Mouse (Mus musculus): ENCODE measurements at regions not wholly inside any gene's neighbourhood (a gene's known extent, or its start where the extent isn't known, plus 50 kb on each side); places are given as distances from the start of the nearest gene placed in this dataset.

DNA sequence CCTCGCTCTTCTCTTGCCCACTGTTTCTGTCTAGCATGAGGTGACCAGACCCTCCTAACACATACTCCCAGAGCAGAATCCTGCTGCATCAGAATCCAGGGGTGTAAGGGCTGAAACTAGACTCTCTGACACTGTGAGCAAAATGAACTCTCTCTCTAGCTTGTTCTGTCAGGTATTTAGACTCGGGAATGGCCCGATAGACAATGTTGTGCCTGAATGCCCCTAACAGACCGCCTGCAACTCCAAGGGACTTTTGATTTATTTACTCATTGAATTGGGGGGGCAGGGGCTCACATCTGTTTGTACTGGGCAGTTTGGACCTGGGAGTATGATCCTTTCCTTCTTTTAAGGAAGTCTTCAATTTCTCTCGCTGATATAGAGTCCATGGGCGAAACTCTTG lies 469.3 kb upstream of the Trpc7 start:
- no peak for DNase-seq

DNA sequence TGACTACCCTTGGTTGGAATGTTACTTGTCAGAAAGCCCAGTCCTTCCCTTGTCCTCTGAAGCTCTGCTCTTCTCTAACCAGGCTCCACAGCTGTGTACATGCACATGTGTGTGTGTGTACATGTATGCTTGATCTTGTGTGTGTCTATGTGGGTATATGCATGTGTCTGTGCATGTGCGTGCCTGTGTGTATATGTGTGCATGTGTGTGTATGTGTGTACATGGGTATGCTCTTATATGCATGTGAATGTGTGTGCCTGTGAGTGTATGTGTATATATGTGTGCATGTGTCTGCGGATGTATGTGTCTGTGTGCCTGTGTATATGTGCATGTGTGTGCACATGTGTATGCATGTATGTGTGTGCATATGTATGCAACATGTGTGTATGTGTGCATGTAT lies 468.6 kb upstream of the Trpc7 start:
- DNase-seq = no peak

DNA sequence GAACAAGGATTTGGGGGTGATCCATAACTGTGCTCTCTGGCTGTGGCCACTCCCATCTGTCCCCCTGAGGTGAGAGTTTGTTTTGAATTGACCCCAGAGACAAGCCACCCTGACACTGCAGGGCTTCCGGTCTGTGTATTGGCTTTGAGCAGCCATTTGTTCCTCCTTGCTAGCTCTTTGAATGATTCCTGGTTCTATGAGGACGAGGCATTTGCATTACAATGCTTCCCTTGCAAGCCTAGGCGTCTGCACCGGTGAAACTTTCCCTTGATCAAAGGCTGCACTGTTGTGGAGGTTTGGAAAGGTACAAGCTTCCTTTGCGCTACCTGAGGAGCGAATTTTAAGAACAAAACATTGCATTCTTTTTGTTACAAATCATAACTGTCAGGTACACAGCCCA lies 466.8 kb upstream of the Trpc7 start:
- DNase-seq = no peak

DNA sequence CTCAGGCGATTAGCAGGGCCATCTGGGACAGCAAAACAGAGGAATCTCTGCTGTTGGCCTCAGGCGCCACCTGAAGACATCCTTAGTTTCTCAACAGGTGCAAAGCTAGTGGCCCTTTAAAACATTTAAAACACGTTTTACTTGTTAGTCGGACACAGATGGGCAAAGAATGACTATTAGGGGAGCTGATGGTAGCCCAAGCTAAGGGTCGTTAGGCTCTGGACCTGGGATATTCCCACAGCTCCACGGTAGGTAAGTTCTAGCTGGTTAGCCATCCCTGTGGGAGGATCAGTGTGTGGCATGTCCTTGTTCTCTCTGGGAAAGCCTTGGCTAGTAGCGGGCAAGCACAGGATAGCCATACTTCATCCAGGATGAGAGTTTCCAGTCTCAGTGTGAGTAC lies 465.5 kb upstream of the Trpc7 start:
- DNase-seq = no peak

DNA sequence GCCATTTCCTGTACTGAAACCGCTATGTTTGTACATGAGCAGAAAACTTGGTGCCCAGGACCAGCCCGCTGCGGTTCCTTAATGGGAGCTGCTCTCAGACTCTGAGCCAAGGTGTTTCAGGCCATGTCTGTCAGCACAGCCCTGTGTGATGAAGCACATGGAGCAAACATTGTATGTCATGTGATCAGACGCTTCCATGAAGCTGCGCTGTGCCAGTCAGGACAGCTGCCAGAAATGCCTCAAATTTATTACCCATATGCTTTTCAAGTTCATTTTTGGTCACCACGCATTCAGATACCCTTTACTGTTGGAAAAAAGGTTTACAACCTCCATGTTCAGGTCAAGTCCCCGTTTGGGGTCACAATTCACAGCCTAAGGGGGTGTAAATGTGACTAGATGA lies 458.8 kb upstream of the Trpc7 start:
- DNase-seq = no peak

DNA sequence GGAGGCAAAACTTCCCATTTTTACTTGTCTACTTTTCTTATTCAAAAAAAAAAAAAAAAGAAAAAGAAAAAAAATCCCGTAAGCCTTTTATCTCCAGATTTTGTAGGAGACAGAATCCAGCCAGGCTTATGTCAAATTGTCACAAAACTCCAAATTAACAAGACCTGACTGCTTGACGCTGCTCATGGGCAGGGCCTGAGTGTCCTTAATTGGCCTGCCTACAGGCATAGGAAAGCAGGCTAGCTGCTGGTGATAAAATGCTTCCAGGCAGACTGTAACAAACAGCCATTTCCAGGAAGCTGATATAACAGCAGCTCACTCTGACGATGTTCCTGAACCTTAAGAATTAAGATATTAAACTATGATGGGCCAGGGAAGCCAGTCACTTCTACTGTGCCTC lies 458.2 kb upstream of the Trpc7 start:
- DNase-seq = no peak

DNA sequence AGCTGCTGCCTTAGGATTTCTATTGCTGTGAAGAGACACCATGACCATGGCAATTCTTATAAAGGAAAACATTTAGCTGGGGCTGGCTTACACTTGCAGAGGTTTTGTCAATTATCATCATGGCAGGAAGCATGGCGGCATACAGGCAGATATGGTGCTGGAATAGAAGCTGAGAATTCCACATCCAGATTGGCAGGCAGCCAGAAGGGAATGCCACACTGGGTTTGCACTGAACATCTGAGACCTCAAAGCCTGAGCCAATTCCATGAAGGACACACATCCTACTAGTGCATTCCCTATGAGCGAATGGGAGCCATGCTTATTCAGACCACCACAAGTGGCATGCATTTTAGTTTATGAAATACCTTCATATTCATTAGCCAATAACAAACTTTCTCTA lies 455.0 kb upstream of the Trpc7 start:
- DNase-seq = no peak

DNA sequence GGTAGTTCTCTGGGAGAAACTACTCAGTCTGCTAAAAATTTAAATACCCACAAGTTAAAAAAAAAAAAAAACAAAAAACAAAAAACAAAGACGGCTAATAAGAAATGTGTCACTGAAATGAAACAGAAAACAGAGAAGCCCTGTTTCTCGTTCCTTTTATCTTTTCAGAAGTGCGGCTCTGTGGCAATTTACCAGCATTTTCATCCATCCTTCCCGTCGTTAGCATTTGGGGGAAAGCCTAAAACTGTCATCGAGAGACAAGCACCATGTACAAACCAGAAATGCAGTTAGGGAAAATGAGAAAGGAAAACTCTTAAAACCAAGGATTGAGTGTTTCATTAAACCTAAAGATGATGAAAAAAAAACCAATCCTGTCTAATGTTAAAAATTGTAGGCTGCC lies 442.9 kb upstream of the Trpc7 start:
- no peak for DNase-seq

DNA sequence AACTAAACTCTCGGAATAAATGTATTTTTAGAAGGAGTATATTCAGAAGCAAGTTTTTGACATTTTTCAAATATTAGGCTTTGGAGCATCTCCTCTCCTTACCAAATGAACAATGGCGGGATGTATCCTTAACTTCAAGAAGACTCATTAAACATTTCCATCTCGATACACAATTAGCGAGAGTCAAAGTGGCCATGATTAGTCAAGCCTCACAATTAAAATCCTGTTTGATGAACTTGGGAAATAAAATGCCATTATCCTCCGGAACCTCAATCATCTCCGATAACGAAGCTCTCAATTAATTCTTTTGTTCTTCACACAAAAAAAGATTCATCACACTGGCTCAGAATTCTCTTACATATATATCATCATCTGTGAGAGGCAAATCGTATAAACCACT lies 440.8 kb upstream of the Trpc7 start:
- DNase-seq = no peak

DNA sequence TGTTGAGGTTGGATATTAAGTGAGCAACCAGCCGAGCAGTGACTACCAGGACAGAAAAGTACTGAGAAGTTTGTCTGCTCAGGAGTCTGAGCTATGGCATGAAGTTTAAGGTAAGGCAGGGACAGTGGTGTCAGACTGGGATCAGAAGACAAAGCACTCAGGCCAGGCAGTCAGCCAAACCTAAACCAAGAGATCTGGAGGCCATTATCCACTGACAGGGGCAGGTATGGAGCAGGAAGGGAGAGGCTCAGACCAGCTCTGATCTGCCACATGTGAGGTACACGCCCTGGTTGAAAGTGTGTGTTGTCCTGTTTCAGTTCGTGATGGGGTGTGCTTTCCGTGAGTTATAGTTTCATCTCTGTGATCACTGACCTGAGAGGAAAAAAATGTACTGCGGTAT lies 437.2 kb upstream of the Trpc7 start:
- no peak for DNase-seq

DNA sequence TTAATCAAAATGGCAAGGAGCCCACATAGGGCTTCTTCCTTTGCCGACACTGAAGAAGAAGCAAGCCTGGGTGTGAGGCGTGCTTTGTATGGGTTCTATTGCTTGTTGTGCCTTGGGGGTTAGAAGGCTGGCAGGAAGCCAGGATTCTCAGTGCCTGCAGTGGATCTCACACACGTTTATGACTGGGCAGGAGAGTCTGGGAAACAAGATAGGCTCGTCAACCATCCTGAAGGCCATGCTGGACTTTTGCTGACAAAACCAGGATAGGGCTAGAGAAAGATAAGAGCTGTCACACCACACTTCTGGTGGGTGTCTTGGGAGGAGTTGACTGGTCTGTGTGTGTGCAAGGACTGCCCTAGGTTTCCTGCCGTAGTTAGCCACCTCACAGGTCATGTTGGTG lies 436.1 kb upstream of the Trpc7 start:
- no peak for DNase-seq

DNA sequence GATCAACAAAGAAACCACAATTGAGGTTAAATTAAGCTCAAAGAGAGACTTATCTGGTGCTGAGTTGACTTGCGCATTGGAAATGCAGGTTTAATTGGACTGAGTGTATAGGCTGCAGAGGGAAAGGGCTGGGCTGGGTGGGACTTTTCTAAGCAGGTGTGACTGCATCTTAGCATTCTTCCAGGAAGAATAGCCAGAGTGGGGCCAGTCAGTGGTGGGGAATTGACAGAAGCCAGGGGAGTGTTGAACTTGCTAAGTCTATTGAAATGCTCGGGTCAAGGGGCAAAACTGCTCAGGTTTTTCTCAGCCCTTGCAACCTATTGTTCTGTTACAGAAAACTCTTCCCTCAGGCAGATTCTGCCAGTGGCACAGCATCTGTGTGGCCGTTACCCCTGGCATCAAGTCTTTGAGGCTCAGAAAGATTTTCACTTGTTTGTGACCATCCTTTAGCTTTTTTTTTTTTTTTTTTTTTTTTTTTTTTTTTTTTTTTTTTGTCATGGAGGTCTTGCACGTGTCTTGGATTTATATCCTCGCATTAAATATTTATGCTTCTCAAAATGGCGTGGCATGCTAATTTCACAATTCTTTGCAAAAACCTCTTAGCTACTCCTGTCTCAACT lies 429.6 kb upstream of the Trpc7 start:
- no peak for DNase-seq

DNA sequence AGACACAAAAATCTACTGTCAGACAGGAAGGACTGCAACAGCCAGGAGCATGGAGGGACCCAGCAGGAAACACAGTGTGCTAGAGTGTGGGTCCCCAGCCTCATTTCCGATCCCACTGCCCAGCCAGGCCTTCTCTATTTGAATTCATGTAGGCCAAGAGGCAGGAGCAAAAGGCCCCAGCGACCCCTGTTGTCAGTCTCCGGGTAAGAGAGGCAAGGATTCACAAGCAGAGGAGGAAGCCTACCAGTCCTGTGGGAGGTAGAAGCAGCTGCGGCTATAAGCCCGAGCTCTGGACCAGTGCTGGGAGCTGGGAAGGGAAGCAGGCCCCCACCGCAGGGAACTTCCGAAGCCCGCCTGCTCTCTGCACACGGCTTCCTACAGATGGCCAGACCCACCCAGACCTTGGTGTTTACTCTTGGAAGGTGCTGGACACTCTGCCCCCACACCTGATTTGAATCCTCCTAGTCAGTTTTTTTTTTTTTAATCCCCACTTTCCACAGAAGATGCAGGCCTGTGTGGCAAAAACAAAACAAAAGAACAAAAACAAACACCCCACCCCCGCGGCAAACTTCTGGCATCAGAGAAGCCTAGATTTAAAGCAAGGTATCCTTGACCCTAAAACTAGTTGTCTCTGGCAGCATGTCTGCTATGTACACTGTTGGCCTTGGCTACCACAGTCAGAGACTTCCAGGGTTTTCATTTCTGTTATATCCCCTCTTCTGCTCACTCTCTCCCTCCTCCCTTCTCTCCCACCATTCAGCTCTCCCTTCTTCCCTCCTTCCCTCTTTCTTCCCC lies 420.6 kb upstream of the Trpc7 start:
- DNase-seq = peak in 1 of 2 experiments; percentile 11

DNA sequence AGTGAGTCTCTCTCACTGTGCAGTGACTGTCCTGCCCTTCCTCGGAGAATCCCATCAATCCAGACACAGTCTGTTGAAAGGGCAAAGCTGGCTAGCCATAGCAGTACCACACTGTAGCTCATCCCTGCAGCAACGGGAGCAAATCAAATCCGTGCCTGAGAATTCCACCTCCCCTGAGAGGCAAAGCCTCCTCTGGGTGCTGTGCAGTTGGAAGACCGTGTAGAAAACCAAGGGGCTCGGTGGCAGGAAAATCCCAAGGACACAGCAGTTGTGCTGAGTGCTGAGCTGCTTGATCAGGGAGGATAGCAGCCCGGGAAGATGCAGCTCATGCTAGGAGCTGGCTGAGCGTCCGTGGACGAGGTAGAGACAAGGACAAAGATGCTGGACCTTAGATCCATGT lies 418.7 kb upstream of the Trpc7 start:
- no peak for DNase-seq

DNA sequence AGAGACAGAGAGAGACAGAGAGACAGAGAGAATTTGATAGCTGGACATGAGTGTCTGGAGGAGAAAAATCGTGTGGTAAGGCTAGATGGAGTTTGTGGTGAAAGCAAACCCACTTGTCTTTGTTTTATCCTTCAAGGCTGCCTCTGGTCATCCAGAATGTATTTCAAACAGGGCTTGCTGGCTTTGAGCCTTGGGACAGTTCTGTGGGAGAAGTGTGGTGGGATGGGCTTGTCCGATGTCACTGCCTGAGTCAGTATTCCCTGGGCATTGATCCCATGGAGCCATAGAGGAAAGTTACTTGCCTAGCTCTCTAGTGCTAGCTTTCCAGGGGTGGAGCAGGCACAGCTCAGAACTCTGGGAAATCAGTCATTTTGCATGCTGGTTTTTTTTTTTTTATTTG lies 417.9 kb upstream of the Trpc7 start:
- no peak for DNase-seq

DNA sequence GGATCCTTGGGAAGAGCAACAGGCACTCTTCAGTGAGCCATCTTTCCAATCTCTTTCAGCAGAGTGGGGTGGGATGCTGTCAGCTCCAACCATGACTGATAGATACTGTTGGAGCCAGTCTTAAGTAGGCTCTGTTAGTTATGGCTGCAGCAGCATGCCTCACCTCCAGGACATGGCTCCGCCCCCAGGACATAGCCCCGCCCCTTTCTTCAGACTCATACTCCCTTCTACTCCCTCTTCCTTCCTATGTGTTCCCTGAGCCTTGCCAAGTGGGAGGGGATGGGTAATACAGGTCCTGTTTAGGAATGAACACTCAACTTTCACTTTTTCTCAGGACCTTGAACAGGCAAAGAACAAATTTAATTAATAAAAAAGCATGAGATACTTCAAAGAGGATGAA lies 415.4 kb upstream of the Trpc7 start:
- no peak for DNase-seq

DNA sequence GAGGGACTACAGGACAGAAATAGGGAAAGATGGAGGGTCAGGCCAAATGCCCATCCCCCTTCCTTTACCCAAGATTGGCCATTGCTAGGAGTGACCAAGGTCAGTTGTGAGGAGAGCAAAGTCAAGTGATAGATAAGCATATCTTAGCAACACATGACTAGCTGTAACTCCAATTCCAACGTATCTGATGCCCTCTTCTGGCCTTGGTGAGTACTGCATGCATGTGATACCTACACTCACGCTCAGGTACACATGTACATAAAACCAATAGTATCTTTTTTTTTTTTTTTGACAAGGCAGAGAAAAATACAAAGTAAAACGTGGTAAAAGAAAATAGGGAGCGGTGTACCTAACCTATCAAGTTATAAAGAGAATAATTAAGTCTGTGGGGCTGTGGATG lies 413.8 kb upstream of the Trpc7 start:
- DNase-seq = peak in 1 of 2 experiments; percentile 8

DNA sequence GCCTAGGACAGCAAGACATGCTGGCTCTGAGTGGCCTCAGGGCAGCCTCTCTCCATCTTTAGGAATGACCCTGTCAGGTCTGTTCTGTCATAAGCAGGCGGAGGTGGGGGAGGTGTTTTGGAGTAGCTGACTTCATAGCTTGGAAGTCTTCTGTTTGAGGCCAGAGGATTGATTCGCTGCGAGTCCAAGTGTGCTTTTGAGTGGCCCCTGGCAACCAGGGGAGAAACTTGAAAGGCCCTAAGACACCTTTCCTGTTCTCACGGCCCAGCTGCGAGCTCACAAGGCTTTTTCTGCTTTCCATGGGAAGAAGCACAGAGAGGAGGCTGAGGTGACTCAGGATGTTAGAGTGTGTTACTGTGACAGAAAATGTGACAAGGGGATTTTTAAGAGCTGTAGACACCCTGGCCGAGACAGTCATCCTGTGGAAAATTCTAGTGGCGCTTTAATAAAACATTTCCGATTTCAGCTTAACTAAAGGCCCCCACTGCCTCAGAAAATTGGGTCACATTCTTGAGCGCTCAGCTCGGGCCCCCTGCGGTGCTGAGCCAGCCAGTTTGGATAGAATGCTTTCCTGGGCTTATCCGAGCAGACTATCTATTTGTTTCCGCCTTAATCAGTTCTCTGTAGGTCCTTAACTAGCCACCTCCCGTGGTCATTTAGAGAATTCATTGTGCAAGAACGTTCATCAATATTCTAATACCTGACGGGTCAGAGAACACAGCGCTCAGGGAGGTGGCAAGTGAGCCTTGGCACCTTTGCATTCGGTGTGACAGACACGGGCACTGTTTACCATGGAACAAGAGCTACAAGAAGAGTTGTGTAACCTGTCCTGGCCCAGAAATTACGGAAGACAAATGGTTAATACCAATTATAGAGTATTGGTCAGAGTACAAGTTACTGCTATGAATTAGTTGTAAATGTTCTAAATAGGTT lies 412.4 kb upstream of the Trpc7 start:
- DNase-seq = peak; percentile 38 to 66

DNA sequence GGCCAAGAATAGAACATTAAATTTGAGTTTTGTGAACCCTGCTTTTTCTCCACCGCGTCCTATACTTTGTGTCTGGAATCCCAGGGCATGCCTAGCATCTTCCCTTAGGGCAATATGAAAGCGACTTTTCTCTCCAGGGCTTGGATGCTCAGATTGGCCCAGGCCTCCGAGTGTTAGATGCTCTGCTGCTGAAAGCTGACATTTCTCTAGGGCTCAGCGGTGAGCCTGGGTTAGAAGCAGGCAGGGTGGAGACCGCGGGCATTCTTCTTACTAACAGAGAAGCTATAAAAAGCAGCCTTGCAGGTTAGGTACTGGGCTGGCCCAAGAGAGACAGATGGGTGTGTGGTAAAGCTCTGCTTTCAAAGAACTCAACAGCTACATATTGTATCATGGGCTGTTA lies 409.8 kb upstream of the Trpc7 start:
- DNase-seq = no peak

DNA sequence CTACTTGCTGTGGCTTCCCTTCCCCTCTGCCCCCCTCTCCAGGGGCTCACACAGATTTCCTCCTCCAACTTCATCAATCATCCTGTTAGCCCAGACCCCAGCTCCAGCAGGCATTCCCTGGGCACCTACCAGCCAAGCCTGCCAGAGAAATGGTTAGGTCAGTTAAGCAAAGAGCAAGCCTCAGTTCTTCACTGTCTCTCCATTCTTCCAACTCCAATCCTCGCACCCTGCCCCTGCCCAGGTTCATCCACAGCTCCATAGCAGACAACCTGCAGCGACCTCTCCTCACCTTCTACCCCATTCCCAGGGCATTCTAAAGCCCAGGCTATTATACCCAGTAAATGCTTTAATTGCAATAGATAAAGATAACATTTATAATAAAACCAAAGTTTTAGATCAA lies 408.0 kb upstream of the Trpc7 start:
- no peak for DNase-seq

DNA sequence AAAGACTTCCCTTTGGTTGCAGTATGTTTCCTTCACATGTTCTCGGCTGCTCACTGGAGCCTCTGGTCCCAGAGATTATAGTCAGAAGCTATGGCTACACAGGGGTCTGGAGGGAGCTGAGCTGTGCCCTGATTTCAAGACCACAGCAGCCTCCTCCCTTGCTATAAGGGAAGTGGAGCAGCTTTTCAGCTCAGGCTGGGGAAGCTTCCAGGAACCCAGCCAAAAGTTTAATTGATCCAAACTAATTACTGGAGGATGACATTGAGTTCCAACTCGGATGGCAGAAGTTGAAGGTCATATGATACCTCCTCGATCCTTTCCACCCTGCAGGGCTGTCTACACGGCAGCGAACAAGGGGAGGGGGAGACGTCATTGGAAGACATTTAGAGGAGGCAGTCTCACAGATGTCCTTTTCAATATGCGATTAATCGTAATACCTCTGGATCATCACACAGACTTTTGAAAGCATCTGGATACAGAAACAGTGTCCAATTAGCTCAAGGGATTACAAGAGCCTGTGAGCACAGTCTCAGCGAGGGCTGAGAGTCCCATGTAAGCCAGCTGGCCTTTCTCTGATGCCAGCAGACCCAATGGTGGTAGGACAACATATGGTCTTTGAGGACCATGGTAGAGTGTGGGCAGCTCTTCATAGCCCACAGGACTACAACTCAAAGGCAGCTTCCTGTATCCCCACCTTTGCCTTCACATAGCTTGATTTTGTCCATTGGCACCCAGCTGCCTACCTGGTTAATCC lies 396.1 kb upstream of the Trpc7 start:
- no peak for DNase-seq

DNA sequence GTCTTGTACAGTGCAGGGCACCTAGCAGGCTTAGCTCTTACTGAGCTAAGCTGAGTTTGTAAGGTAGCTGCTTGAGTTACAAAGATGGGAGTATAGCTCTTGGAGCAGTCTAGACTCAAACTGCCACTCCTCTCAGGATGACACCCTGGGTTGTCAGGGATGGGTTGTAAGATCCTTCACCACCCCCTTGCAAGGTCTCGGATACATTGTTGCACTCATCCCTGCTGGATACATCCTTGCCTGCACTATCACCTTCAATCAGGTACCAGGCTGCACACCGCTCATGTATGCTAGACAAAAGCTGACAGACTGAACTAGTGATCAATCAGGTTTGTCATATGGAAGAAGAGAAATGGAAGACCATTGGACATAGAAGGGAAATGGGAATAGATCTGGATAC lies 390.4 kb upstream of the Trpc7 start:
- DNase-seq = no peak

DNA sequence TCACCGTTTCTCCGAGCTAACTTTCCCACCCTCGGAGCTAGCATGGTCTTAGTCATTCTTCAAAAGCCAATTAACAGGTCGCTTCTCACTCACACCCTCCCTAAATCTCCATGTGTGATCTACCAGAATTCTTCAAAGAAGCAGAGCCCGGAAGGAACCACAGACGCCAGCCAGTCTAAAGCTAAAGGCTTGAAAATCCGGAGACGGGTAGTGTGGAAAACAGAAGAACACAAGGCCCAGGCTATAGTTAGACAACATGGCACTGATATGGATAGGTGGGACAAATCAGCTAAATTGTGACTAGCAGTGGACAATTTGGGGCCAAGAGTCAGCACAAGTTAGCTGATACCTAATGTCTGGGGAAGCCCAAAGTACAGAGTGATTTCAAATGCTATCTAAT lies 387.0 kb upstream of the Trpc7 start:
- DNase-seq = no peak

Data from cerebellum, postnatal 25 days (tissue).